Mouse (Mus musculus) spleen, postnatal 36 days (tissue): Measurements from ENCODE around the gene St3gal4.
"Not testable (repeated sequence)": the region's sequence is repeated elsewhere in the genome, so short reads cannot be mapped to it uniquely, and the experiment has no call there.

ENCODE experiments used
- DNase-seq, 2 experiments: peaks; one replicate each; pipeline ENCODE4 v3.0.0; 2022; ENCODE audit warnings: low spot score in 2 of 2, mixed read lengths in 1 of 2

Gene St3gal4

GRCm38 (mm10) chr9:35119168-35119567 is at the start of gene St3gal4:
St3gal4 (minus strand) TSS chr9:35119268.
- DNase-seq = no peak

GRCm38 (mm10) chr9:35166798-35167635 is 47.9 kb upstream of the St3gal4 start:
- DNase-seq = no peak

- no peak for DNase-seq
Measured at GRCm38 (mm10) chr9:35166144-35166797, 47.2 kb upstream of the St3gal4 start.

GRCm38 (mm10) chr9:35164142-35164874 is 45.2 kb upstream of the St3gal4 start:
- no peak for DNase-seq

- no peak for DNase-seq
Measured at GRCm38 (mm10) chr9:35163011-35163690, 44.1 kb upstream of the St3gal4 start.

GRCm38 (mm10) chr9:35161721-35162120 is 42.7 kb upstream of the St3gal4 start:
- DNase-seq = no peak

GRCm38 (mm10) chr9:35160662-35161061 is 41.6 kb upstream of the St3gal4 start:
- DNase-seq = no peak

- no peak for DNase-seq
Measured at GRCm38 (mm10) chr9:35158477-35158876, 39.4 kb upstream of the St3gal4 start.

GRCm38 (mm10) chr9:35156862-35157261 is 37.8 kb upstream of the St3gal4 start:
- no peak for DNase-seq

- no peak for DNase-seq
Measured at GRCm38 (mm10) chr9:35156002-35156710, 37.1 kb upstream of the St3gal4 start.

GRCm38 (mm10) chr9:35152923-35153322 is 33.9 kb upstream of the St3gal4 start:
- no peak for DNase-seq

GRCm38 (mm10) chr9:35148822-35149221 is 29.8 kb upstream of the St3gal4 start:
- not testable (repeated sequence) for DNase-seq

GRCm38 (mm10) chr9:35147261-35147660 is 28.2 kb upstream of the St3gal4 start:
- not testable (repeated sequence) for DNase-seq

- no peak for DNase-seq
Measured at GRCm38 (mm10) chr9:35145829-35146228, 26.8 kb upstream of the St3gal4 start.

GRCm38 (mm10) chr9:35145118-35145517 is 26.1 kb upstream of the St3gal4 start:
- no peak for DNase-seq

- no peak for DNase-seq
Measured at GRCm38 (mm10) chr9:35142221-35142620, 23.2 kb upstream of the St3gal4 start.

- no peak for DNase-seq
Measured at GRCm38 (mm10) chr9:35139231-35139744, 20.2 kb upstream of the St3gal4 start.

GRCm38 (mm10) chr9:35138029-35138428 is 19.0 kb upstream of the St3gal4 start:
- DNase-seq = no peak

- DNase-seq = no peak
Measured at GRCm38 (mm10) chr9:35135575-35135974, 16.5 kb upstream of the St3gal4 start.

- no peak for DNase-seq
Measured at GRCm38 (mm10) chr9:35131637-35132397, 12.7 kb upstream of the St3gal4 start.
